Mouse (Mus musculus) adipose tissue, adult 10 weeks (tissue): Measurements from ENCODE around the gene Gm21776. TPM values are rescaled to one million over a fixed set of nuclear protein-coding genes. Genes with fewer than 3 reads are reported as not detected.

Experiments
- polyA plus RNA-seq: library from polyadenylated mRNA; stranded (reverse); fragments of 350-450 nt; fragmentation: Illumina TruSeq; extraction: RNeasy Lipid Tissue Mini Kit (QIAGEN cat#74804); gene quantifications from one replicate; pipeline ENCODE4 v1.2.3, GENCODE M21; 2014; ENCODE audit warnings: low read depth, low replicate concordance

Gm21776 gene
- not detected for polyA plus RNA-seq

DNA sequence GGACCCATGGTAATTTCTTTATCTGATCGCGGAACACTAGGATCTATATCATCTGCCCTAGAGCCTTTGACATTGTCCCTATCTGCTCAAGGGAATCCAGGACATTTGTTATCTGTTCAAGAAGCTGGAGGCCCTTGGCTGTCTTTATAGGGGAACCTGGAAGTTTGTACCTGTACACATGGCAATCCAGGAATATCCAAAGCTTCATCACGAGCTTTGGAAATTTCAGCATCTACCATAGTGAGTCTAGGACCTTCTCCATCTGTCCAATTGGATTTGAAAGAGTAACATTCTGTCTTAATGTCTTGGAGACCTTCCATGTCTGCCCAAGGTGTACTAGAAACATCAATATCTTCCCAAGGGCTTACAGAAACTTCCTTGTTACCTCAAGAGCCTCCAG, at the start of gene Gm21776:
Gene Gm21776 (plus strand): TSS at position 301 of the 400 bp plus-strand sequence.

